Mouse (Mus musculus): ENCODE data around the gene Myct1.

The Myct1 gene

DNA sequence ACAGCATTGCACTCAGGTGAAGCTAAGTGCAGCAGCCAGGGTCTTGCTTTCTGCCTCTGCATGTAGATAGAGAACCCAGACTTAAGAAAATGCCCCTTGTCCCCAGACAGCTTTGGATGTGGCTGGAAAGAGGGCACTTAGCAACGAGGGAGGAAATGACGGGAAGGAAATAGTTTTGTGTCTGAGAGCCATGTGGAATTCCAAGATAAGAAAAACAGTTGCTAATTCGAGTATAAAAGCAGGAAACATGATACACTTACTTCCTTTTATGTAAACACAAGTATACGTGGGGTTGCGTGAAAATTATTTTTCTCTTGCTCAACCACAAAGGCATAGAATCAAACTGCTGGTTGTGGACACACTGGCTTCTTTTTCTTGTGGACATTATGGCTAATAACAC is at the start of gene Myct1:
Myct1 (plus strand) TSS at position 312 of the 400 bp plus-strand sequence.
- CTCF ChIA-PET: no interaction called here

DNA sequence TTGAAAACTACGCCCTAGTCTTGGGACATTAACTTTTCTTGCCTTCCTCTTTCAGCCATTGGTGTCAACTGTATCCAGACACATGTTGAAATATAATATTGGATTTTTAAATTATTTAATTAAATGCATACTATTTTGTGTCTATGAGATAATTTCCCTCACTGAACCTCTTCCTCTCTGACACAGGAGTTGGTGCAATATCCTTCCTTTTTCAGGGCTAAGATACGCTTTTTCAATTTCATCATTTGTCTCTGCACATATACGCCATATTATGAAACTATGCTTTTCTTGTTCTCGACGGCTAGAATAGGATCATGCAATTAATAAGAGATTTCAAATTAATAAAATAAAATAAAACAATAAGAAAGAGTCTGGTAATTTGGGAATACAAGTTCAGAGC is 47.1 kb upstream of the Myct1 start:
- CTCF ChIA-PET: no interaction called here

DNA sequence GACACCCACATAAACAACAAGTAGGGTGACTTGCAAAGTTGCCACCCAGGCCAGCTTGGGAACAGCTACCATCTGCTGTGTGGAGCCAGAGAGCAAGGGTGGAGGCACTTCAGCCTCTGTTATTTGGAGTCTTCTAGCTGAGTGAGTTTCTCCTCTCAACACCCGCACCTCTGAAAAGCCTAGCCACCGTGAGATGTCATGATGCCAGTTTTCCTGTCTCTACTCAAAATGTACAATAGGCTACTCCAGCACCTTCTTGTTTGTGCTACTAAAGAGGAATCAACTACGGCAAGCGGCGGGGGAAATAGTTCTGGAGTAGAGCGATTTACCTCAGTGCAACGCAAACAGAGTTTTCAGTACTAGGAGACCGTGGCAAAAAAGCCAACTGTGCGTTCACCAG is 45.8 kb upstream of the Myct1 start:
- CTCF ChIA-PET: no interaction called here

DNA sequence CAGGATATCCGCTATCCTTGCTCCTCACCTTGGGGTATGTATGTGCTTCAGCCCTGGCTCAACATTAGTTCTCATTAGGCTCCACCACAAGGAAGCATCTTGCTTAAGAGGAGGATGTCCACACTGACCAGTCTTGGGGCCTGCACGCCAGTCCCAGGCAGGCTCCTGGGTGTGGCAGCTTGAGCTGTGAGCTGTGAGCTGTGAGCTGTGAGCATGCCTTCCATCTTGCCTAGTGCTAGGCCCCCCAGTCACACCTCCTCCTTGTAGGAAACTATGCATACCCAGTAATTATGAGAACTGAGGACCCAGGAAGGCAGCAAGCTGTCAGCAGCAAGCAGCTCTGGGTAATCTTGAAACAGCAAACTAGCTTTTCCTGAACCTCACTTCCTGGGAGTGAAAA is 44.9 kb upstream of the Myct1 start:
- CTCF ChIA-PET: no interaction called here

DNA sequence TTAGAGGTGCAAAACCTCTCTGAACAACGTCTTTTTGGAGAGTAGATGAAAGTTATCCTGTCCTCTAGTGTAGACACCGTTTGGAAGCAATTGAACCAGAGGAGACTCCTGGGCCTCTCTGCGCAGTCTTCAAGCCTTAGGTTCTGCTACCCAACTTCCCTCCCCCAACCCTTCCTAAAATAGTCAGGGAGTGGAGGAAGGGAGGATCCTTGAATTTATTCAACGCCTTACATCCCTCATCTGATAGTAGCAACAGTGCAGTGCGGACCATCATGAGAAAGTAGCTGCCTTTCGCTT is 43.8 kb upstream of the Myct1 start:
- CTCF ChIA-PET: no interaction called here

DNA sequence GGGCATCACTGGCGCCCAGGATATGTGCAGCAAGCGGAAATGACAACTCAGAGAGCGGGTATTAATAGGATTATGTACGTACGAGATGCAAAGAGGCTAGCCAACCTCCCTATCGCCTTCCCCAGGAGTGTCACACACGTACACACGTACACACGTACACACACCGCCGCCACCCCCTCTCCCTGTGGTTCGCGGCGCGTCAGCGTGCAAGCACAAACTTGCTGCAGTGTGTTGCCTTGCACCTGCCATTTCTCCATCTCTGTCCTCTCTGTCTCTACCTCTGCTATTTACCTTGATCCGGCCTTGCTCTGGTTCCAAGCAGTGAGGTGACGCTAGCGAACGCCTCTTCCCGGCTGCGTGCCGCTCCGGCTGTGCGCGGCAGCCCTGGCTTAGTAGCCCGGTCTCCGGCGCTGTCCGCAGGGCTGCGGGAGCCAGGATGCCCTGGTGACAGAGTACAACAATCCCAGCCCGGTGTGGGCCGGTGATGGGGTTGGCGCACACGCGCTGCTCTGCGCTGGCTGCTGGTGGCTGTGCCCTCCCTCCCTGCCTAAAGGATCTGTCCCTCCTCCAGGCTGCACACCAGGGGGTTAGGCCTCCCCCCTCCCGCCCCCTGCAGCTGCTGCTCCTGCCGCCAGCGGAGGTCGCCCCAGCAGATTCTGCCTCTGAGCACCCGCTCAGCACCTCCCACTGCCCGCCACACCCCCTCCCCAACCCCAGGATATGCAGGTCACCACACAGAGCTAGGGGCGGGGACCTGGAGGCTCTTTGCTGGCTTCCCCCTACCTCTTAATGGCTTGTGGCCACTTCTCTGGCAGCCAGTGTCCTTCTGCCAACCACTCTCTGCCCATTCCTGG is 43.2 kb upstream of the Myct1 start:
- CTCF ChIA-PET: no interaction called here

- CTCF ChIA-PET: no interaction called here
Observed at GRCm38 (mm10) chr10:5551382-5551781, 42.2 kb upstream of the Myct1 start, which contains the start of gene Syne1. TSS of gene Syne1 (minus strand) at chr10:5551482.

- CTCF ChIA-PET: interaction anchor here (0.6 kb wide), 1 partner anchor 236 kb away, joined by 3 read pairs; no protein-coding TSS in a partner anchor
Observed at GRCm38 (mm10) chr10:5554941-5555340, 38.6 kb upstream of the Myct1 start.

DNA sequence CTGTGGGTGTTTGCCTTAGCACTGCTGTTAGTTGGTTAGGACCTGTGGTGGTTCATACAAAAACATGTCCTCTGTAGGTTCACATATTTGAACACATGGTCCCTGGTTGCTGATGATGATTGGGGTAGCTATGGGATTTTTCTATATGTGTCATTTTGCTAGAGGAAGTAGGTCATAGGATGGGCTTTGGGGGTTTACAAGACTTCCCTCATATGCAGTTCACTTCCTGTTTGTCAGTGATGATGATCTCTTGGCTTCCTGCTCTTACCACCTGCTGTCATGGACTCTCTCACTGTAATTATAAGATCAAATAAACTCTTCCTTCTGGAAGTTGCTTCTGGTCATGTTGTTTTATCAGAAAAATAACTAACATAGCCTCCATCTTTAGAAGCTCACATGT is 34.8 kb upstream of the Myct1 start:
- CTCF ChIA-PET: no interaction called here

DNA sequence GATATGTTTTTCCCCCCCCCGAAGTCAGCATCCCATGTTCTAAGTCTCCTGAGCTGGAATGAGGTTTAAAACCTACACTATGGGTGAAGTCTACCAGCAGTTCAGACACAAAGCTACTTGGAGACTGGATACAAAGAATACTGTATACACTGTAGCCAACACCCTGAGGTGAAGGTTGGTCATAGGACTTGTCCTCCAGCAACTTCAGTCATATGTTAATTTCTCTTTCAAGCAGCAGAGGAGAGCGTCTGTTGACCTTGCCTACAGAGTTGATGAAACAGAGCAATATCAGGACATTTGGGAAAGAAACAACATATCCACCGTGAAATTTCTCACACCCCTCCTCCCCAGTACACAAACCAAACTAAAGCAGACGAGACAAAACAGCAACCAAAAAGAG is 33.0 kb upstream of the Myct1 start:
- CTCF ChIA-PET: no interaction called here

DNA sequence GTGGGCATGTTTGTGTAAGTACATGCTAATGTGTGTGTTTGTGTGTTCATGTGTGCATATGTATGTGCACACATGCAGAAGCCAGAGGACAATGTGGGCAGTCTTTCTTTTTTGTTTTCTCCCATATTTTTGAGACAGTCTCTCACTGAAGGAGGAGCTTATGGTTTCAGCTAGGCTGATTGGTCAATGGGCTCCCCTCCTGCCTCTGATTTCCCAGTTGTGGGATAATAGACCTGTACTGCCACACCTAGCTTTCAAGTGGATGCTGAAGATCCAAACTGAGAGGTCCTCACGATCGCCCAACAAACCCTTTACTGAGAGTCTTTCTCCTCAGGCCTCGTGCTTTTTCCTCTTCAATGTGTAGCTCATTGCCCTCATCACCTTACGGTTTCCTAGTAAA is 31.9 kb upstream of the Myct1 start:
- CTCF ChIA-PET: no interaction called here

DNA sequence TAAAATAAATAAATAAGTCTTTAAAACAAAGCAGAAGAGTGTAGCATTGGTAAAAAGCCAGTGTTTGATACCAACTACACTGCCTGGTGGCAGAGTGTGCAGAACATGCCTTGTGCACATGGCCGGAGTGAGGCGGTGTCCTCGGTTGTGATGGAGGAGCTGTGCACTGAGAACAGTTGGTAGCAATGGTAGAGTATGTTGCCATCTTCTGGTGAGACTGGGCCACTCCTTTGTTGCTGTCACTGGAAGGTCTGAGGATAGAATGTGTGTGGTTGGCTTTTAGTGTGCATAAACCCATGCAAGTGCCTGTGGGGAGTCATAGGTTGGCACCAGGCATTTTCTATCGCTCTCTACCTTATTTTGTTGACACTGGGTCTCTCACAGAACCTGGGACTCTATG is 24.6 kb upstream of the Myct1 start:
- CTCF ChIA-PET: no interaction called here

GRCm38 (mm10) chr10:5570059-5570458 is 23.5 kb upstream of the Myct1 start:
- CTCF ChIA-PET: no interaction called here

- CTCF ChIA-PET: no interaction called here
Observed at GRCm38 (mm10) chr10:5571332-5571731, 22.2 kb upstream of the Myct1 start.

DNA sequence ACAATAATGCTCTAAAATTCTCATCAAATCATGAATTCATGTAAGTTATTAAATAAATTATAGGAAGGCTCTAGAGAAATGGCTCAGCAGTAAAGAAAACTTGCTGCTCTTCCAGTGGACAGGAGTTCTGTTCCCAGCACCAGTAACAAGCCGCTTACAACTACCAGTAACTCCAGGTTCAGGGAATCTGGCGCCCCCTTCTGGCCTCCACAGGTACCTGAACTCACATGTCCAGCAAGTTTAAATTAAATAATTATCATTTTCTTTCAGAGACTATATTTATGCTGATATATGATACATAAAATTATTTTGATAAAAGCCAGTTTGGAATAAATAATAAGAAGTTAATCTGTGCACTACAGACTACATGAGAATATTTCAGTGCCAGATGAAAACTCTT is 20.2 kb upstream of the Myct1 start:
- CTCF ChIA-PET: no interaction called here

DNA sequence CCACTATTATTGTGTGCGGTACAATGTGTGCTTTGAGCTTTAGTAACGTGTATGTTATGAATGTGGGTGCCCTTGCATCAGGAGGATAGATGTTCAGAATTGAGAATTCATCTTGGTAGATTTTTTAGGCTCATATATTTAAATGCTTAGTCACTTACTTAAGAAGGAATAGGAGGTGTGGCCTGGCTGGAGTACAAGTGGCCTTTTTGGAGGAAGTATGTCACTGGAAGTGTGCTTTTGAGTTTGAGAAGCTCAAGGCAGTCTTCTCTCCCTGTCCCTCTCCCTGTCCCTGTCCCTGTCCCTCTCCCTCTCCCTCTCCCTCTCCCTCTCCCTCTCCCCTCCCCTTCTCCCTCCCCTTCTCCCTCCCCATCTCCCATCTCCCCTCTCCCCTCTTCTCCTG is 2.5 kb upstream of the Myct1 start:
- CTCF ChIA-PET: no interaction called here

GRCm38 (mm10) chr10:5591996-5592395 is 1.6 kb upstream of the Myct1 start:
- CTCF ChIA-PET: no interaction called here

DNA sequence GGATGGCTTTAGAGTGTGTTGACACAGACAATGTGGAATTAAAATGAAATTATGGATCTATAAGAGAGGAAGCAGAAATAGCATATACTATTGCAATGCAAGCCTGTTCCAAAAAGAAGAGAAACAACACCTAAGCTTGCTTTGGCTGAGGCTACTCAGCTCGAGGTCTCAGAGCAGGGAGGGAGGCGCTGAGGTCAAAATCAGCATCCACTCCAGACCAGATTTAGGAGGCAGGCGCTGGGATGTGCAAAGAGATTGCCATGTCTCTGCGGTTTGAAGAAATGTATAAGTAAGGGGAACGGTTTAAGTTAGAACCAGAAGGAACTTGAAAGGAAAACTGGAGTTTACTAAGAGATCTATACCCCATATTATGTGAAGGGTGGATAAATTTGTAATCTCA is 882 bp downstream of the Myct1 start:
- CTCF ChIA-PET: no interaction called here

DNA sequence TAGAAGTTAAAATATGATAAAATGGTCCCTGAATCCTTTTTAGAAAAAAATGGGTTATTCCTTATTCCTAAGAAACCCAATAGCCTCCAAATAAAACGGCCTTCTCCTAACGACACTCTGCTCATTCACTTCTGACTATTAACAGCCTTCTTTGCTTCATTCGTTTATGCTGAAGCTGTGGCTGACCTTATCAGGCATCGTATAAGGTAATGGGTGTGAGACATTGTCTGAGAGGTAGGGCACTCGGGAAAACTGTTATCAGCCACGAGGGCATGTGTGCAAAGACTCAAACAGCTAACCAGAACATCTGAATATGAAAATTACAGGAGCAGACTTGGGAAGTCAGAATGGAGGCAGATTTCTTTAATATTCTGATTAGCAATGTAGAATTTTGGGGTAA is 3.0 kb downstream of the Myct1 start:
- CTCF ChIA-PET: no interaction called here

- CTCF ChIA-PET: interaction anchor here (0.6 to 0.7 kb wide), 2 partner anchors 202 to 236 kb away, joined by 3 read pairs; no protein-coding TSS in a partner anchor
Observed at GRCm38 (mm10) chr10:5600123-5600522, 6.5 kb downstream of the Myct1 start.

DNA sequence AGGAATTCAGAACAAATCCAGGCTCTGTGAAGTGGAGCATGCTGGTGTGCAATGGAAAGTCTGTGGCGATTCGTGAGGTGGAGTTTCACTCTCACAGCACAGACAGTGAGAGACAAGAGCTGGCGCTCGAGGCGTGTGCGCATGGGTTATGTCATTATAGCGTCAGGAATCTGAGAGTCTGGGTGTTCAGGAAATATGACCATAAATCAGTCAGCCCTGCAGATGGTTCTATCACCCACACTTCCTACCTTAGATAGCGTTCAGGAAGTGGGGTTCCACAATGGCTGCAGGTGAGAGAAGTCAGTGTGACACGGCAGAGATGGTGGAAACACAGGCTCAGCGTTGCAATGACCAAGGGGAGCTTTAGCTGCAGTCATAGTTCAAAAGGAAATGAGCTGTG is 9.9 kb downstream of the Myct1 start:
- CTCF ChIA-PET: no interaction called here

DNA sequence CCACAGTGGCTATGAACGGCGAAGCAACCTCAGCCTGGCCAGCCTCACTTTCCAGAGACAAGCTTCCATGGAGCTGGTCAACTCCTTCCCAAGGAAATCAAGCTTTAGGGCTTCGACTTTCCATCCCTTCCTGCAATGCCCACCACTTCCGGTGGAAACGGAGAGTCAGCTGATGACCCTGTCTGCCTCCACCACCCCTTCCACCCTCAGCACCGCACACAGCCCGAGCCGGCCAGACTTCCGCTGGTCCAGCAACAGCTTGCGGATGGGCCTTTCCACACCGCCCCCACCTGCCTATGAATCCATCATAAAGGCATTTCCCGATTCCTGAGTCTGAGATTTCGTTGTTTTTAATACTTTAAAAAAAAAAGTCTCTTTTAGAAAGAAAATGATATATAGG is 10.8 kb downstream of the Myct1 start:
- CTCF ChIA-PET: no interaction called here

- CTCF ChIA-PET: no interaction called here
Observed at GRCm38 (mm10) chr10:5608874-5609273, 15.3 kb downstream of the Myct1 start.

Data from spleen, embryonic (tissue).